ENCODE assay signal across 20 mouse cellular contexts in the genomic region with DNA sequence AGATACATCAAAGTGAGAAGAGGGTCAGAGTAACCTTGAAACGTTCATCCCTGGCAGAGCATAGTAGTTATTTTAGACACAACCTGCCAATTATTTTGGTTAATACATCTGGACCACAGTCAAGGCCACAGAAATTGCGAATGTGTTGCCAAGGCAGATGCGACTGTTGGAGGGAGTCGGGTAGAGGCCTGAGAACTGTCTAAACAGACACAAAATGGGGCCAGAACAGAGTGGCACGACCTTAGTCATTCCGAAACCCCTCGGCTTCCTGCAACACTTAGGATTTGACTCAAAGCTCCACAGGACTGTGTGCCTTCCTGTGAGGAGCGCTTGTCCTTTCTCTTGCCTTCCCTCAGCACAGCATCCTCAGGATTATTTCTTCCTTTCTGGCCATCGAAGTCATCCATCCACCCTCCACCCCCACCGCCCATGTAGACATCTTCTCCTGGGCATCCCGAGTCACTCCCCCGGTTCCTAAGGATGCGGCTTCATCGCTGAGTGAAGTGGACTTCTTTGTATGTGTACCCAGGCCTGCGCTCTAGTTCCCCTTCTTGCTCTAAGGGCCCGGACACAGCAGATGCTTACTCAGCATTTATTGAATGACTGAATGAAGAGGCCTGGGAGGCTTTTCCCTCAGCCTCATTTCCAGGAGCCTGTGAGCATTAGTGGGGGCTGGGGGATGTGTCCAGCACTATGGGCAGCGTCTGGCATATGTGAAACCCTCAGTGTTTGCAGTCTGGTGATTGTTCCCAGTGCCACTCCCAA. TPM values are rescaled to one million over a fixed set of nuclear protein-coding genes. Genes with fewer than 3 reads are reported as not detected.
DNase-seq lines count a peak whose midpoint lies in the region; ATAC-seq and TF ChIP-seq lines count a peak whose summit lies in the region.
"Had no signal": no experiment of that assay in that cellular context is flagged by ENCODE, and none has a peak within 500 bp of the region (broad histone marks: within the 10 kb centered on the region; RNA-seq: fewer than 3 reads in every experiment).

No protein-coding gene starts in this region.

- no peak for ATAC-seq in hindbrain, embryonic 13.5 days (ENCODE audit: low FRiP score)
- ATAC-seq in stomach, postnatal 0 days (ENCODE audit: low FRiP score, low TSS enrichment) = no peak
- ATAC-seq in kidney, embryonic 16.5 days (ENCODE audit: low FRiP score, low TSS enrichment) = no peak
- ATAC-seq: forebrain, embryonic 15.5 days; hindbrain, postnatal 0 days; Patski had no signal

- WGBS in hindbrain, embryonic 13.5 days = 85% methylated on average over 17 of the region's 17 CpGs
- 88% methylated on average over 17 of the region's 17 CpGs for WGBS in hindbrain, embryonic 10.5 days
- WGBS in stomach, postnatal 0 days = 82% methylated on average over 17 of the region's 17 CpGs
- WGBS in kidney, embryonic 16.5 days = 79% methylated on average over 17 of the region's 17 CpGs

- H3K9ac ChIP-seq in hindbrain, embryonic 13.5 days = peak overlapping the region; percentile 49; the same call in 1 of the 2 replicates
- no peak overlapping the region for H3K9ac ChIP-seq in stomach, postnatal 0 days (ENCODE audit: low read length)
- H3K9ac ChIP-seq in kidney, embryonic 16.5 days (replicated peaks; ENCODE audit: low read length) = no peak overlapping the region
- H3K9ac ChIP-seq: forebrain, embryonic 15.5 days; liver, embryonic 13.5 days had no signal

- H3K9me3 ChIP-seq in hindbrain, embryonic 13.5 days = no peaks in the 10 kb centered on the region
- H3K9me3 ChIP-seq in hindbrain, embryonic 10.5 days = no peaks in the 10 kb centered on the region
- no peaks in the 10 kb centered on the region for H3K9me3 ChIP-seq in E14TG2a.4 (ENCODE audit: low read length)
- H3K9me3 ChIP-seq in stomach, postnatal 0 days (ENCODE audit: control insufficient read depth, low read length) = no peaks in the 10 kb centered on the region
- H3K9me3 ChIP-seq in kidney, embryonic 16.5 days (ENCODE audit: low read length) = no peaks in the 10 kb centered on the region
- H3K9me3 ChIP-seq: embryonic facial prominence, embryonic 10.5 days; forebrain, embryonic 15.5 days; limb, embryonic 10.5 days; liver, embryonic 13.5 days; megakaryocyte, embryonic 14.5 days had no signal

- H3K4me1 ChIP-seq in hindbrain, embryonic 13.5 days (replicated peaks) = no peaks in the 10 kb centered on the region
- 0 out of 2 replicates have a peak, but pooled peaks cover 6% of the 10 kb centered on the region for H3K4me1 ChIP-seq in hindbrain, embryonic 10.5 days (replicated peaks)
- peaks cover 14% of the 10 kb centered on the region for H3K4me1 ChIP-seq in E14TG2a.4 (replicated peaks; ENCODE audit: low read depth, low read length)
- 0 out of 2 replicates have a peak, but pooled peaks cover 2% of the 10 kb centered on the region for H3K4me1 ChIP-seq in stomach, postnatal 0 days (replicated peaks; ENCODE audit: control insufficient read depth, insufficient read depth)
- no peaks in the 10 kb centered on the region for H3K4me1 ChIP-seq in kidney, embryonic 16.5 days (ENCODE audit: insufficient read depth, low read length)
- H3K4me1 ChIP-seq: forebrain, embryonic 15.5 days; limb, embryonic 10.5 days; liver, embryonic 13.5 days; megakaryocyte, embryonic 14.5 days had no signal

- no peak for TF ChIP-seq EP300 in stomach, postnatal 0 days (optimal IDR thresholded peaks at IDR 0.05)

- no peak overlapping the region for H3K27ac ChIP-seq in hindbrain, embryonic 13.5 days
- no peak overlapping the region for H3K27ac ChIP-seq in hindbrain, embryonic 10.5 days
- H3K27ac ChIP-seq in stomach, postnatal 0 days (replicated peaks) = 0 out of 2 replicates have a peak overlapping the region, but pooled peaks have one; percentile 2
- no peak overlapping the region for H3K27ac ChIP-seq in kidney, embryonic 16.5 days (ENCODE audit: low read length)
- H3K27ac ChIP-seq: embryonic facial prominence, embryonic 10.5 days; forebrain, embryonic 15.5 days; hindbrain, postnatal 0 days; left cerebral cortex, adult 2 months; limb, embryonic 10.5 days; liver, embryonic 13.5 days had no signal

- no peaks in the 10 kb centered on the region for H3K36me3 ChIP-seq in hindbrain, embryonic 13.5 days
- H3K36me3 ChIP-seq in hindbrain, embryonic 10.5 days = no peaks in the 10 kb centered on the region
- no peaks in the 10 kb centered on the region for H3K36me3 ChIP-seq in E14TG2a.4 (ENCODE audit: insufficient read depth, low read length)
- H3K36me3 ChIP-seq in stomach, postnatal 0 days (ENCODE audit: control insufficient read depth, insufficient read depth, low read length) = no peaks in the 10 kb centered on the region
- no peaks in the 10 kb centered on the region for H3K36me3 ChIP-seq in kidney, embryonic 16.5 days (ENCODE audit: insufficient read depth, low read length)
- H3K36me3 ChIP-seq: embryonic facial prominence, embryonic 10.5 days; forebrain, embryonic 15.5 days; limb, embryonic 10.5 days; liver, embryonic 13.5 days had no signal

- H3K4me2 ChIP-seq in hindbrain, embryonic 13.5 days = no peak overlapping the region
- H3K4me2 ChIP-seq in stomach, postnatal 0 days (replicated peaks; ENCODE audit: low read depth) = no peak overlapping the region
- H3K4me2 ChIP-seq in kidney, embryonic 16.5 days (replicated peaks; ENCODE audit: low read depth, low read length) = no peak overlapping the region
- H3K4me2 ChIP-seq: forebrain, embryonic 15.5 days; heart, embryonic 11.5 days; liver, embryonic 13.5 days had no signal

- no peak for TF ChIP-seq CTCF in E14TG2a.4 (conservative IDR thresholded peaks at IDR 0.05; ENCODE audit: low read length)
- TF ChIP-seq CTCF in stomach, postnatal 0 days (IDR thresholded peaks at IDR 0.05; ENCODE audit: low read depth) = no peak

- H3K4me3 ChIP-seq in hindbrain, embryonic 13.5 days = no peak overlapping the region
- H3K4me3 ChIP-seq in hindbrain, embryonic 10.5 days = no peak overlapping the region
- peak overlapping the region; percentile 41; the same call in 1 of the 2 replicates for H3K4me3 ChIP-seq in E14TG2a.4 (replicated peaks; ENCODE audit: low read length)
- no peak overlapping the region for H3K4me3 ChIP-seq in stomach, postnatal 0 days (ENCODE audit: low read depth, low read length)
- no peak overlapping the region for H3K4me3 ChIP-seq in kidney, embryonic 16.5 days (ENCODE audit: low read length)
- H3K4me3 ChIP-seq: embryonic facial prominence, embryonic 10.5 days; forebrain, embryonic 15.5 days; left cerebral cortex, adult 2 months; limb, embryonic 10.5 days; liver, embryonic 13.5 days; megakaryocyte, embryonic 14.5 days had no signal

- no peaks in the 10 kb centered on the region for H3K27me3 ChIP-seq in hindbrain, embryonic 13.5 days
- no peaks in the 10 kb centered on the region for H3K27me3 ChIP-seq in hindbrain, embryonic 10.5 days (ENCODE audit: insufficient read depth, poor library complexity, severe bottlenecking)
- no peaks in the 10 kb centered on the region for H3K27me3 ChIP-seq in E14TG2a.4 (ENCODE audit: insufficient read depth, low read length)
- no peaks in the 10 kb centered on the region for H3K27me3 ChIP-seq in stomach, postnatal 0 days (ENCODE audit: control insufficient read depth, insufficient read depth, low read length)
- H3K27me3 ChIP-seq in kidney, embryonic 16.5 days (ENCODE audit: insufficient read depth, low read length) = no peaks in the 10 kb centered on the region
- H3K27me3 ChIP-seq: forebrain, embryonic 15.5 days; liver, embryonic 13.5 days; Patski had no signal

- DNase-seq in hindbrain, embryonic 10.5 days (ENCODE audit: low spot score) = no peak
- DNase-seq in ZHBTc4 (ENCODE audit: low read depth, low spot score) = peak; percentile 17
- no peak for DNase-seq in stomach, postnatal 0 days (ENCODE audit: low spot score)
- no peak for DNase-seq in lung, adult 18-20 months
- DNase-seq: cerebellum, adult 18-20 months; kidney, adult 2 months; kidney, postnatal 25 days; liver, embryonic 13.5 days had no signal

RNA-seq across cellular contexts. Expression of a gene that starts 12.7 kb away (rescaled TPM):
- polyA plus RNA-seq in hindbrain, embryonic 13.5 days (2015; fragmentation: Nextera tagmentation; extraction: Ambion mirVana) = not detected in 2 replicates
- not detected in 2 replicates for polyA plus RNA-seq in hindbrain, embryonic 10.5 days (2016; fragmentation: Nextera tagmentation; extraction: Ambion mirVana)
- 10.8 and 12.6 TPM in 2 replicates for polyA plus RNA-seq in stomach, postnatal 0 days (2015; fragmentation: Nextera tagmentation; extraction: Ambion mirVana)
- 0.76 TPM in 1 of 2 replicates, not detected in the other for polyA plus RNA-seq in kidney, embryonic 16.5 days (2015; fragmentation: Nextera tagmentation; extraction: Ambion mirVana)
- polyA plus RNA-seq: embryonic facial prominence, embryonic 10.5 days; forebrain, embryonic 15.5 days; heart, embryonic 11.5 days; hindbrain, postnatal 0 days; limb, embryonic 10.5 days; liver, embryonic 13.5 days; neural tube, embryonic 11.5 days; Patski had no signal

RNA-seq across cellular contexts. Expression of a gene that starts 35.0 kb away (rescaled TPM):
- polyA plus RNA-seq in hindbrain, embryonic 13.5 days (2015; fragmentation: Nextera tagmentation; extraction: Ambion mirVana) = 16.6 and 23.0 TPM in 2 replicates
- polyA plus RNA-seq in hindbrain, embryonic 10.5 days (2016; fragmentation: Nextera tagmentation; extraction: Ambion mirVana) = 12.9 and 15.3 TPM in 2 replicates
- polyA plus RNA-seq in stomach, postnatal 0 days (2015; fragmentation: Nextera tagmentation; extraction: Ambion mirVana) = 6.9 and 7.5 TPM in 2 replicates
- 15.0 and 15.1 TPM in 2 replicates for polyA plus RNA-seq in kidney, embryonic 16.5 days (2015; fragmentation: Nextera tagmentation; extraction: Ambion mirVana)
